Mouse (Mus musculus): ENCODE data around the gene Tpm4.

Gene Tpm4

DNA sequence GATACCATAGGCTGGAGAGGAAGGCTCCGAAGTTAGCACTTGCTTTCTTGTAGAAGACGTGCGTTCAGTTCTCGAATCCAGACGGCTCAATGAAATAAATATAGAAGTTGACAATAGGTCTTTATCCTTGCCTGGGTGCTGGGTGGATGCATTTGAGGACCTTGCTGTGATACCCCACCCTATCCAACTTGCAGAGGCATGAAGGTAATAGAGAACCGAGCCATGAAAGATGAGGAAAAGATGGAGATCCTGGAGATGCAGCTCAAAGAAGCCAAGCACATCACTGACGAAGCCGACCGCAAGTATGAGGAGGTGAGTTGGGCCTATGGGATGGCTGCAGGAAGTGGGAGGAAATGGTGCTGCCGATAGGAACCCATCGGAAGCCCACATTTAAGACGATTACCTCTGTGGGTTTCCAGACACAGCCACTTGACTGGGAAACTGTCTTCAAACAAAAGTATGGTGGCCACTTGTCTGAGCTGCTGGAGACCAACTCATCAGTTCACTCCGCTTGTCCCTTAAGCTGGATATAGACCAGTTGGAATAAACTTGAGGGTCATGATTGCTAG, 8.6 kb downstream of the Tpm4 start:
- DNase-seq (ENCODE audit: low spot score), result no peak

DNA sequence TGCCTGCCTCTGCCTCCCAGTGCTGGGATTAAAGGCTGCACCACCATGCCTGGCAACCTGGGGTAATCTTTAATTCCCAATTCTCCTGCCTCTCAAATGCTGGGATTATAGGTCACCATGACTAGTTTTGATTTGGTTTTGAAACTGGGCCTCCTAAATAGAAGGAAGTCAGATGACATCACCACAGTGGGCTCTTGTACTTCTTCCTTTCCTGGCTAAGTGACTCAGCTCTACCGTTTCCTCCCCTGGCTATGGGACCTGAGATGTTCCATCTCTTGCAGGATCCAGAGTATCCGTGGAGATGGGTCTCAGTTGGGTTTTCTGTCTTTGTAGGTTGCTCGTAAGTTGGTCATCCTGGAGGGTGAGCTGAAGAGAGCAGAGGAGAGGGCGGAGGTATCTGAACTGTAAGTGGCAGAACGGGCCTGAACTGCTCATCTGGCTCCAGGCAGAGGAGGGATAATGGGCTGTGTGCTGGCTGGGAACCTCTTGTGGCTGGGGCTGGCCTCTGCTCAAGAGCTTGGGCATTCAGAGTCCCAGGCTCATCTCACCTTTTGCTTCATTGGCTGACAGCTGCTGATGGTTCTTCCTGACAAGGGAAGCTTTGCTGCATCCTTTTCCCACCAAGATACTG, 9.7 kb downstream of the Tpm4 start:
- no peak for DNase-seq (ENCODE audit: low spot score)

DNA sequence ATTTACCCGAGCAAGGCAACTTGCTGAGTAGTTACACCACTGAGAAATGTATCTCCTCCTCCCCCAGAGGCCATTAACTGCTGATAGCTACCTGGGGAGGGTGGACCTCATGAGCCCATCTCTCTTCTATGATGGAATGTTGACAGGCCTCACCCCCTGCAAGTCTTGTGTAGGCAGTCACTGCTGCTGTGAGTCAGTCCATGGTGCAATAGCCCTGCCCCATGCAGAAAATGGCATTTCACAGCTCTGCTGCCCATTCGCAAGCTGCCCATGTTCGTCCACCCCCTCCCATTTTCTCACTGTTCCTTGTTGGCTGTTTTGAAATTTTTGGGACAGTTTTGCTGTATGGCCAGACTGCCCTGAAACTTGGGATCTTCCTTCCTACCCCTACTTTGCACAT, 10.7 kb downstream of the Tpm4 start:
- DNase-seq (ENCODE audit: low spot score), result no peak

DNA sequence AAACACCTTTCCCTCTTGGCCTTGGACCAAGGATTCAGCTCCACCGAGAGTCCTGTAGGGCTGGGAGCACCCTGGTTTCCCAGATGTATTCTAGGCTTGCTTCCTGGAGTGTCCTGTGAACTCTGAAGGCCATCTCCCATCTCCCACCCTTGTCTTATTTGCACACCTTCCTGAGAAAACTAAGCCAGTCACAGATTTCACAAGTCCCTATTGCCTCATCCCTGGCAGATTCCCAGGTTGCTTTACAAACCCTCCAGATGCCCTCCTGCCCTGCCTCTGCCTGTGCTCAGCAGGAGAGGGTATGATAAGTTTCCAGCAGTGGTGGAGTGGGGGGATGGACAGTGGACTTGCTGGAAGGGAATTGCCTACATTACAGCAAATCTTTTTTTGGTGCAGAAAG, 11.3 kb downstream of the Tpm4 start:
- DNase-seq (ENCODE audit: low spot score), result no peak

DNA sequence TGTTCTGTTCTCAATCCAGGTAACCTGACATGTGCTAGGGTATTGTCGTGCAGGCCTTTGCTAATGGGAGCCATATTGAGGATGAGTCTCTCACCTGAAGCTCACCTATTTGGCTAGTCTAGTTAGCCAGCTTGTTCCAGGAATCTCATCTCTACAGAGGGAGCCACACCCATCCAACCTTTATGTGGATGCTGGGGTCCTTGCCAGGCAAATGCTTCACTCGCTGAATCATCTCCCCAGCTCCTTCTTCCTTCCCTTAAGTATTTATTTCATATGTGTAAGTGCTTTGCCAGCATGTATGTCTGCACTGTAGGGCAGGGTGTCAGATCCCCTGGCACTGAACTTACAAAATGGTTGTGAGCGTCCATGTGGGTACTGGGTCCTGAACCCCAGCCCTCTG, 11.8 kb downstream of the Tpm4 start:
- DNase-seq (ENCODE audit: low spot score), result no peak

- no peak for DNase-seq (ENCODE audit: low spot score)
Measured at GRCm38 (mm10) chr8:72147266-72147665, 12.5 kb downstream of the Tpm4 start.

DNA sequence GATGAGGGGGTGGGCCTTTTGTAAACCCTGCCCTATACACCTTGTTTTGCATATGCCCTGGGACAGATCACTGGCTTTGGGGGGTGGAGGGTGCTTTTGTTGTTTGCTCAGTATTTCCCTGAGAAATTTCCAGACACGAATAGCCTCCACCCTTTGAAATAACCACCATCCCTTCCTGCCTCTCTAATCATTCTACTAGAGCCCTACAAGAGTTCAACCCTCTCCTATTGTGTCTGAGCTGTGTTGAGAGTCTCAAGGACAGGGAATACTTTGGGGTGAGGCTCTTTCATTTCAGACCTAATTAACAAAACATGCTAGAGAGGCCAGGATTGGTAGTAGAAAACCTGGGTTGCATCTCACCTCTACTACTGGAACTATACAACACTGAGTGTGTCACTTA, 14.3 kb downstream of the Tpm4 start:
- no peak for DNase-seq (ENCODE audit: low spot score)

DNA sequence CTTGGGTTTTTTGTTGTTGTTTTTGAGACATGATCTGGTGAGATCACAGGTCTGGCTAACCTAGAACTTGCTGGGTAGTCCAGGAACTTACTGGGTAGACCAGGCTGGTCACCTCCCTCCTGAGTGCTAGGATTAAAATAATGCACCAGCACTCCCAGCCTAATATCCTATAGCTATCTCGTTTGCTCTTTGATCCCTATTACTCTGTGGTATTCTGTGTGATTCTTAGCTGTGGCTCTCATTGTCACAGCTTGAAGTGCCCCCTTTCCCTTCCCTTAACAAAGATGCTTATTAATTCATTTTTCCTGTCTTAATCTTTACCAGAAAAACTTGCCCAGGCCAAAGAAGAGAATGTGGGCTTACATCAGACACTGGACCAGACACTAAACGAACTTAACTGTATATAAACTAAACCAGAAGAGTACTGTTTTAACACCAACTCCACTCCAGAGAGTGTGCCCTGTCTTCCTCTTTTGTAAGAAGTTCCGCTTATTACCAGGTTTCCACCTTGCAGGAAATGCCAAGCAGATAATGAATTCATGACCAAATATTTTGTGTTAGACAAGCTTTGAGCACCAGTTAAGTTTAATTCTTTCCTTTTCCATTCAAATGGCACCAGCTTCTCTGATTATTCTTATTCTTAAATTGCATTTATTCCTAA, 16.8 kb downstream of the Tpm4 start:
- DNase-seq (ENCODE audit: low spot score), result no peak

- no peak for DNase-seq (ENCODE audit: low spot score)
Measured at GRCm38 (mm10) chr8:72153382-72153781, 18.6 kb downstream of the Tpm4 start.

- no peak for DNase-seq (ENCODE audit: low spot score)
Measured at GRCm38 (mm10) chr8:72158096-72158495, 23.3 kb downstream of the Tpm4 start.

GRCm38 (mm10) chr8:72158726-72159125, 24.0 kb downstream of the Tpm4 start:
- DNase-seq (ENCODE audit: low spot score), result no peak

DNA sequence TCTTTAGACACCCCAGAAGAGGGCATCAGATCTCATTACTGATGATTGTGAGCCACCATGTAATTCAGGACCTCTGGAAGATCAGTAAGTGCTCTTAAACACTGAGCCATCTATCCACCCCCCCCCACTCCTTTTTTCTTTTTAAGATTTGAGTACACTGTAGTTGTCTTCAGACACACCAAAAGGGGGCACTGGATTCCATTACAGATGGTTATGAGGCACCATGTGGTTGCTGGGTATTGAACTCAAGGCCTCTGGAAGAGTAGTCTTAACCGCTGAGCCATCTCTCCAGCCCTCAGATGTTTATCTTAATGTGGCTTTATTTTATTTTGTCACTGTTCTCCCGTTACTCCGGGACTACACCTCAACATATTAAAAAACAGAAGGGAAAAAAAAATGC, 25.2 kb downstream of the Tpm4 start:
- DNase-seq (ENCODE audit: low spot score), result no peak

DNA sequence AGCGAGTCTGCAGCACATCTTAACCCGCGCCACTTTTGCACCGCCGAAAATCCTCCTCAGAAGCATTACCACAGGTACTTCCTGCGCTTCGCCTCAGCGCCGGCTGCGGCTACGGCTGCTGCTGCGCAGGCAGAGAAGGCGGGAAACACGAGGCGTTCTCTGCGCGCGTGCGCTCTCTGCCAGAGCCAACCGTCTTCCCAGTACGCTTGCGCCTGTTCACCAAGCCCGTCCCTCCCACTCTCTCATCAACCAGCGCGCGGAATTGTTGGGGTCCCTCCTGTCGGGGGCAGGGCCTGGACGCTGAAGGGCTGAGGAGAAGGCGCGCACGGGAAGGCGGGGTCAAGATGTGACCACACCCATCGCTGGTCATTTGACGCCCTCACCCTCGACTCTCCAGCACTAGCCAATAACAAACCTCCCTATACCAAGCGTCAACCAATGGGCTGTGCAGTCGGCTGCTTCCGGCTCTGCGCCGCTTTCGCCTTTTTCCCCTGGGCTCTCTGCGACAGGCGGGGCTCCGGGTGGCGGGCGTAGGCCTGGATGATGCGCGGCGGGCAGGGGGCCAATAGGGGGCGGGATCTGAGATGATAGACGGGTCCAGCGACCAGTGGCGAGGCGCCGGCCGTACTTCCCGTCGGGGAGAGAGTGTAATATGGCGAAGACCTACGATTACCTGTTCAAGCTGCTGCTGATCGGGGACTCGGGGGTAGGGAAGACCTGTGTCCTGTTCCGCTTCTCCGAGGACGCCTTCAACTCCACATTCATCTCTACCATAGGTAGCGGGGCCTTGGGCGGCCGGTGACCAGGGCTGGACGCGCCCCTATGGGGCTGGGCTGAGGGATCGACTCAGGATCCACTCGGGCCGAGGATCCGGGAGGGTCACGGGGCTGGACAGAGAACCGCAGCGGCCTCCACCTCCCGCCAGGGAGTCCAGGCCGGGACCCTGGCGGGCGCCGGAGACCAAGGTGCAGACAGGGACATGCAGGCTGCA, 26.2 kb downstream of the Tpm4 start, which contains the start of gene Rab8a:
TSS of gene Rab8a (plus strand) at position 494 of the 991 bp plus-strand sequence.
- DNase-seq (ENCODE audit: low spot score), result peak; percentile 99

DNA sequence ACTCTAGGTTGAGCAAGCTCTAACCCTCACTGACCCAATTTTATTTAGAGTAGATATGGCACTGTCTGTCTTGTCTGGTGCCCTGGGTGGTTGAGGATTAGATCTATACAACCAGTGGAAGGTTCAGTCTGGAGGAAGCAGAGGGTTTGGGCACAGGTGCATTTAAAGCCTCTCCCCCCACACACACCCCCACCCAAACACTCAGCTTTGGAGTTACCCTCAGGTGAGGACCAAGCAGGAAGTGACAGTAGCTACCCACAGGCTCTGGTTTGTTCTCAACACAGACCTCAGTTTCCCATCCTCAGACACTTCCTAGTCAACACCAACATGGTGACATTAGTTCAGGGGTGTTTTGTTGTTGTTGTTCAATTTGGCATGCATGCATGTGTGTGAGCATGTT, 28.0 kb downstream of the Tpm4 start:
- no peak for DNase-seq (ENCODE audit: low spot score)

DNA sequence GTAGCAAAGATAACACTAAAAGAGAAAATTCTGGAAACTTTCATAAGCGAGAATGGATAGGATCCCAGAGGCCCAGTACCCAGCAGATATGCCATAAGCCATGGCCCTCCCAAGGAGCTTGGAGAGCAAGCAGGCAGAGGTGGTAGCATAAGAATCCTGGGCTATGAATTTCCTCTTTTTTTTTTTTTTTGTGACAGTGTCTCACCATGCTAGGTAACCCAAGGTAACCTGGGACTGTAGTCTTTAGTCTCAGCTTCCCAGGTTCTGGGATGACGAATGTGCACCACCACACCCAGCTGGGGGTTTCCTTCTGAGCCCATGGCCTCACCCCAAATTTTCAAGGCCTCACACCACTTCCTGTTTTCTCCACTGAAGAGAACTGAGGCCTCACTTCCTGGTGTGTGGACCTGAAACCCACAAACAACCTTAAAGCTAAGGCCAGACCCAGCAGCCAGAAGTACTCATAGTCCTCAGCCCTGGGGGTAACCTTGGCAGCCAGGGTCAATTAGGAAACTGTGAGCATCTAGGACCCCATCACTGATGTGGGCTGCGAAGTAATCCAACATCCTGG, 34.4 kb downstream of the Tpm4 start:
- DNase-seq (ENCODE audit: low spot score), result peak; percentile 45

DNA sequence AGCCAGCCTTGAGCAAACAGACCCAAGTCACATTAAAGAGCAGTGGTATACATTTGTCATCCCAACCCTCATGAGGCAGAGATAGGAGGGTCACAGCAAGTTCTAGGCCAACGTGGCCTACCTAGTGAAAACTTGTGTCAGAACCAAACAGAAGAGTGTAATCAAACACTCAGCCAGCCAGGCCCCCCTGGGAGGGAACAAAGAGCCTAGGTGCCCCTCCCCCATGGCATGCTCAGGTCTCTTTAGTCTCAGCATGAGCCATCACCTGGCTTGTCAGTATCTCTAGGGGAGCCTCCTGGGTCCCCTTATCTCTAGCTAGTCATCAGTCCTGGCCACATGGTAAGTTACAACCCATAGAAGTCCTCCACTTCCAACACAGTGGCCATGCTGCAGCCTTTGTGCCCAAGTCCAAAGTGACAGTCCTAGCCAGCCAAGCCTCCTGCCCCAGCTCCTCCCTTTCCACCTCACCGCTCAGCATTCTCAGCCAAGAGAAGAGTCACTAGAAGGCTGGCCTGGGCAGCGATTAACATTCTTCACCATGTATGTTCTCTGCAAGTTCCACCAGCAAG, 35.0 kb downstream of the Tpm4 start:
- no peak for DNase-seq (ENCODE audit: low spot score)

- DNase-seq (ENCODE audit: low spot score), result no peak
Measured at GRCm38 (mm10) chr8:72177346-72177925, 42.7 kb downstream of the Tpm4 start.

GRCm38 (mm10) chr8:72183554-72184202, 48.9 kb downstream of the Tpm4 start:
- no peak for DNase-seq (ENCODE audit: low spot score)

- no peak for DNase-seq (ENCODE audit: low spot score)
Measured at GRCm38 (mm10) chr8:72187793-72188331, 53.1 kb downstream of the Tpm4 start.

- peak; percentile 51 for DNase-seq (ENCODE audit: low spot score)
Measured at GRCm38 (mm10) chr8:72189417-72190214, 54.8 kb downstream of the Tpm4 start, which contains the start of gene Hsh2d. Gene Hsh2d, plus strand, starts transcription at chr8:72189638.
